Mouse (Mus musculus) ovary, adult 18-20 months (tissue): Measurements from ENCODE around the gene Gm17555.
"Not testable (repeated sequence)": the region's sequence is repeated elsewhere in the genome, so short reads cannot be mapped to it uniquely, and the experiment has no call there.

ENCODE experiments used
- DNase-seq: peaks from one replicate; pipeline ENCODE4 v3.0.0; 2022; ENCODE audit warnings: low spot score, mixed read lengths

Gm17555 gene

GRCm38 (mm10) chr2:126214800-126215199 is at the start of gene Gm17555:
Gene Gm17555 (plus strand): TSS chr2:126215100.
- not testable (repeated sequence) for DNase-seq

- DNase-seq = no peak
Observed at GRCm38 (mm10) chr2:126165277-126166018, 49.5 kb upstream of the Gm17555 start.

GRCm38 (mm10) chr2:126166335-126166734 is 48.6 kb upstream of the Gm17555 start:
- no peak for DNase-seq

GRCm38 (mm10) chr2:126166848-126167617 is 47.9 kb upstream of the Gm17555 start:
- no peak for DNase-seq

GRCm38 (mm10) chr2:126171427-126171826 is 43.5 kb upstream of the Gm17555 start:
- DNase-seq = no peak

GRCm38 (mm10) chr2:126191306-126191705 is 23.6 kb upstream of the Gm17555 start:
- no peak for DNase-seq

GRCm38 (mm10) chr2:126192129-126192528 is 22.8 kb upstream of the Gm17555 start:
- no peak for DNase-seq

- DNase-seq = no peak
Observed at GRCm38 (mm10) chr2:126195631-126196356, 19.1 kb upstream of the Gm17555 start.

GRCm38 (mm10) chr2:126198971-126199370 is 15.9 kb upstream of the Gm17555 start:
- no peak for DNase-seq

GRCm38 (mm10) chr2:126211011-126211680 is 3.8 kb upstream of the Gm17555 start:
- DNase-seq = no peak

GRCm38 (mm10) chr2:126227581-126227980 is 12.7 kb downstream of the Gm17555 start:
- no peak for DNase-seq

- no peak for DNase-seq
Observed at GRCm38 (mm10) chr2:126231731-126232130, 16.8 kb downstream of the Gm17555 start.

GRCm38 (mm10) chr2:126236905-126237304 is 22.0 kb downstream of the Gm17555 start:
- no peak for DNase-seq

GRCm38 (mm10) chr2:126245446-126245845 is 30.5 kb downstream of the Gm17555 start:
- no peak for DNase-seq

- DNase-seq = no peak
Observed at GRCm38 (mm10) chr2:126248536-126248935, 33.6 kb downstream of the Gm17555 start.

- DNase-seq = no peak
Observed at GRCm38 (mm10) chr2:126252211-126252610, 37.3 kb downstream of the Gm17555 start.
